Mouse (Mus musculus) natural killer cell, adult 2 months (primary cell): ENCODE data around the gene Rnase1.

ENCODE experiments used
- DNase-seq, 2 experiments: peaks; one replicate each; pipeline ENCODE4 v3.0.0; 2022; ENCODE audit warnings: low spot score in 2 of 2

Rnase1 gene

GRCm38 (mm10) chr14:51142119-51142518 lies 4.5 kb downstream of the Rnase1 start:
- DNase-seq = no peak

GRCm38 (mm10) chr14:51140342-51140741 lies 6.2 kb downstream of the Rnase1 start:
- no peak for DNase-seq

GRCm38 (mm10) chr14:51132372-51132771 lies 14.2 kb downstream of the Rnase1 start:
- DNase-seq = no peak

GRCm38 (mm10) chr14:51131086-51131815 lies 15.3 kb downstream of the Rnase1 start:
- no peak for DNase-seq

- DNase-seq = no peak
These were observed 16.2 kb downstream of the Rnase1 start for GRCm38 (mm10) chr14:51130315-51130940.

- no peak for DNase-seq
These were observed 17.0 kb downstream of the Rnase1 start for GRCm38 (mm10) chr14:51129624-51129975.

GRCm38 (mm10) chr14:51128775-51129623 lies 17.6 kb downstream of the Rnase1 start:
- peak in 1 of 2 experiments; percentile 56 for DNase-seq

- peak in 1 of 2 experiments; percentile 12 for DNase-seq
These were observed 18.8 kb downstream of the Rnase1 start for GRCm38 (mm10) chr14:51127648-51128258.

- DNase-seq = no peak
These were observed 20.9 kb downstream of the Rnase1 start for GRCm38 (mm10) chr14:51125684-51126083.

GRCm38 (mm10) chr14:51113916-51114560 lies 32.5 kb downstream of the Rnase1 start, which contains the start of gene Eddm3b:
TSS of gene Eddm3b (plus strand) at chr14:51114426.
- no peak for DNase-seq

- no peak for DNase-seq
These were observed 33.1 kb downstream of the Rnase1 start for GRCm38 (mm10) chr14:51113476-51113875.

GRCm38 (mm10) chr14:51111966-51112365 lies 34.6 kb downstream of the Rnase1 start:
- no peak for DNase-seq

- DNase-seq = no peak
These were observed 40.1 kb downstream of the Rnase1 start for GRCm38 (mm10) chr14:51106449-51106967.

- DNase-seq = no peak
These were observed 42.2 kb downstream of the Rnase1 start for GRCm38 (mm10) chr14:51104366-51104765.

GRCm38 (mm10) chr14:51103217-51103616 lies 43.4 kb downstream of the Rnase1 start:
- peak; percentile 24 to 67 for DNase-seq

GRCm38 (mm10) chr14:51101284-51101683 lies 45.3 kb downstream of the Rnase1 start:
- no peak for DNase-seq

GRCm38 (mm10) chr14:51098921-51099320 lies 47.7 kb downstream of the Rnase1 start:
- DNase-seq = no peak

- DNase-seq = peak; percentile 72 to 79
These were observed 48.3 kb downstream of the Rnase1 start for GRCm38 (mm10) chr14:51098300-51098699.

GRCm38 (mm10) chr14:51095736-51096524 lies 50.7 kb downstream of the Rnase1 start:
- DNase-seq = no peak
